Mouse (Mus musculus): ENCODE results near the gene Btnl10. TPM values are rescaled to one million over a fixed set of nuclear protein-coding genes. Genes with fewer than 3 reads are reported as not detected.
A peak's percentile ranks its signal among the peaks of the same experiment; 100 is the strongest.

Btnl10 gene
- total RNA-seq, 2 experiments from 2014 or later, result not detected

- DNase-seq (ENCODE audit: low spot score in 2 of 2), result peak in 1 of 2 experiments; percentile 44
Observed at GRCm38 (mm10) chr11:58957226-58957914, 39.7 kb downstream of the Btnl10 start.

- DNase-seq (ENCODE audit: low spot score in 2 of 2), result no peak
Observed at GRCm38 (mm10) chr11:58958536-58958935, 40.8 kb downstream of the Btnl10 start.

GRCm38 (mm10) chr11:58959186-58959825 lies 41.6 kb downstream of the Btnl10 start:
- DNase-seq (ENCODE audit: low spot score in 2 of 2), result no peak

- DNase-seq (ENCODE audit: low spot score in 2 of 2), result peak; percentile 59 to 85
Observed at GRCm38 (mm10) chr11:58959921-58960465, 42.3 kb downstream of the Btnl10 start.

GRCm38 (mm10) chr11:58961364-58962177 lies 43.9 kb downstream of the Btnl10 start:
- no peak for DNase-seq (ENCODE audit: low spot score in 2 of 2)

GRCm38 (mm10) chr11:58963543-58963942 lies 45.8 kb downstream of the Btnl10 start:
- peak in 1 of 2 experiments; percentile 41 for DNase-seq (ENCODE audit: low spot score in 2 of 2)

GRCm38 (mm10) chr11:58964216-58964615 lies 46.5 kb downstream of the Btnl10 start:
- no peak for DNase-seq (ENCODE audit: low spot score in 2 of 2)

GRCm38 (mm10) chr11:58965001-58965760 lies 47.5 kb downstream of the Btnl10 start:
- no peak for DNase-seq (ENCODE audit: low spot score in 2 of 2)

GRCm38 (mm10) chr11:58967346-58967745 lies 49.6 kb downstream of the Btnl10 start:
- DNase-seq (ENCODE audit: low spot score in 2 of 2), result peak in 1 of 2 experiments; percentile 58

GRCm38 (mm10) chr11:58968551-58968950 lies 50.8 kb downstream of the Btnl10 start:
- DNase-seq (ENCODE audit: low spot score in 2 of 2), result no peak

- no peak for DNase-seq (ENCODE audit: low spot score in 2 of 2)
Observed at GRCm38 (mm10) chr11:58969027-58969426, 51.3 kb downstream of the Btnl10 start.

- DNase-seq (ENCODE audit: low spot score in 2 of 2), result no peak
Observed at GRCm38 (mm10) chr11:58969659-58970058, 52.0 kb downstream of the Btnl10 start.

- DNase-seq (ENCODE audit: low spot score in 2 of 2), result no peak
Observed at GRCm38 (mm10) chr11:58970831-58971530, 53.3 kb downstream of the Btnl10 start.

GRCm38 (mm10) chr11:58971796-58972195 lies 54.1 kb downstream of the Btnl10 start:
- no peak for DNase-seq (ENCODE audit: low spot score in 2 of 2)

GRCm38 (mm10) chr11:58974414-58974813 lies 56.7 kb downstream of the Btnl10 start:
- DNase-seq (ENCODE audit: low spot score in 2 of 2), result no peak

Small RNA genes within 50 kb of the gene (microRNA-seq; reads per million reads assigned to microRNA genes)
- 0 reads per million in 2 experiments for gene Gm44313

Other genes starting within 250 kb of the Btnl10 start
- gene Olfr320, start 236.8 kb upstream of the Btnl10 start, total RNA-seq (2021), result not detected
- gene Olfr319, start 218.7 kb upstream of the Btnl10 start, total RNA-seq (2021), result not detected
- under 1 TPM in 1 of 2 experiments, not detected in 1; 0.08 TPM for gene Olfr318, start 193.9 kb upstream of the Btnl10 start, total RNA-seq (2021)
- gene Olfr317, start 178.7 kb upstream of the Btnl10 start, total RNA-seq (2021), result under 1 TPM in 1 of 2 experiments, not detected in 1; 0.10 TPM
- gene Olfr316, start 165.2 kb upstream of the Btnl10 start, total RNA-seq (2021), result 1 to 10 TPM; 1.1 to 1.4 TPM
- gene Olfr315, start 144.7 kb upstream of the Btnl10 start, total RNA-seq (2021), result not detected
- not detected for gene Olfr314, start 135.0 kb upstream of the Btnl10 start, total RNA-seq (2021)
- gene Fam183b, start 115.9 kb upstream of the Btnl10 start, total RNA-seq (2021), result 1 to 10 TPM; 8.4 to 8.6 TPM
- gene Olfr313, start 102.9 kb upstream of the Btnl10 start, total RNA-seq (2021), result not detected
- not detected for gene Olfr312, start 88.7 kb upstream of the Btnl10 start, total RNA-seq (2021)
- gene Olfr311, start 78.7 kb upstream of the Btnl10 start, total RNA-seq (2021), result not detected
- gene Gm12258, start 70.8 kb upstream of the Btnl10 start, total RNA-seq (2021), result 10 to 100 TPM; 16.8 to 17.6 TPM
- gene 2810021J22Rik, start 50.7 kb upstream of the Btnl10 start, total RNA-seq (2021), result 10 to 100 TPM; 12.2 to 13.2 TPM
- 1 to 10 TPM; 9.5 to 9.6 TPM for gene Zfp39, start 13.7 kb upstream of the Btnl10 start, total RNA-seq (2021)
- 100 to 1,000 TPM; 493 to 502 TPM for gene Rnf187, start 21.0 kb downstream of the Btnl10 start, total RNA-seq (2021)
- gene Hist3h2ba, start 31.0 kb downstream of the Btnl10 start, total RNA-seq (2021), result 10 to 100 TPM; 82.1 to 87.0 TPM
- gene Hist3h2a, start 36.8 kb downstream of the Btnl10 start, total RNA-seq (2021), result 10 to 100 TPM; 69.9 to 70.6 TPM
- 1 to 10 TPM; 4.7 to 5.7 TPM for gene Trim17, start 36.8 kb downstream of the Btnl10 start, total RNA-seq (2021)
- 10 to 100 TPM; 29.1 to 30.4 TPM for gene Trim11, start 60.2 kb downstream of the Btnl10 start, total RNA-seq (2021)
- gene Obscn, start 218.5 kb downstream of the Btnl10 start, total RNA-seq (2021), result 1 to 10 TPM in 1 of 2 experiments, under 1 TPM in 1; 0.91 to 1.7 TPM
- 1 to 10 TPM; 6.7 TPM for gene Iba57, start 245.8 kb downstream of the Btnl10 start, total RNA-seq (2021)